ENCODE assay signal across 26 mouse cellular contexts in the genomic region with DNA sequence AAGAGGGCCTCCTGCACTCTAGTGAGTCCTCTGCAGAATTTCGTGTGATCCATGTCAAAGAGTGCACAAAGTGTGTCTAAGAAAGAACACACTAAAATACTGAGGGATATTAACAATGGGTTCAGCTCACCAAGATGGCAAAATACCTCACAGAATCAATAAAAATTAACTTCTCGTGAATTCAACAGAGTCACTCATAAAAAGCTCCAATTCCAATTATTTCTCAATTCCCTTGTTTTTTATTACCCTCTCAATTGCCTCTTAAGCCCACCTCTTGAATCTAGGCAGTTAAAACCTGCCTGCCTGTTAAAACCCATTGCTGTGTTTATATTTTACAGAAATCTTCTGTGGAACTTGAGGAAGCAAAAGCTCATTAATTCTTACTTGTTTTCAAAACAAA.
"Had no signal": no experiment of that assay in that cellular context is flagged by ENCODE, and none has a peak within 500 bp of the region (broad histone marks: within the 10 kb centered on the region; RNA-seq: fewer than 3 reads in every experiment).

No protein-coding gene starts in this region.

- H3K36me3 ChIP-seq: heart, embryonic 13.5 days; heart, embryonic 15.5 days; hindbrain, embryonic 13.5 days; hindbrain, embryonic 15.5 days; intestine, embryonic 15.5 days; liver, embryonic 13.5 days had no signal

- H3K9ac ChIP-seq: heart, embryonic 13.5 days; heart, embryonic 15.5 days; hindbrain, embryonic 13.5 days; hindbrain, embryonic 15.5 days; intestine, embryonic 15.5 days; liver, embryonic 13.5 days had no signal

- H3K4me1 ChIP-seq: heart, embryonic 13.5 days; heart, embryonic 15.5 days; hindbrain, embryonic 13.5 days; hindbrain, embryonic 15.5 days; intestine, embryonic 15.5 days; liver, embryonic 13.5 days had no signal

- DNase-seq: gastrocnemius, postnatal 14 days; gastrocnemius, postnatal 36 days; heart, adult 11 months; heart, adult 2 months; heart, postnatal 14 days; heart, postnatal 36 days; kidney, adult 18-20 months; kidney, adult 8-10 months; kidney, postnatal 10 days; kidney, postnatal 25 days; kidney, postnatal 4 days; layer of hippocampus, postnatal 36 days; left cerebral cortex, postnatal 4 days; liver; liver, embryonic 13.5 days had no signal

- H3K27ac ChIP-seq: heart, adult 2 months; heart, embryonic 13.5 days; heart, embryonic 15.5 days; hindbrain, embryonic 13.5 days; hindbrain, embryonic 15.5 days; hindbrain, postnatal 0 days; intestine, embryonic 15.5 days; layer of hippocampus, adult 2 months; liver, embryonic 13.5 days had no signal

- ATAC-seq: hindbrain, postnatal 0 days; inflammation-experienced regulatory T-cells, adult 6 months; intestine, embryonic 15.5 days; intestine, postnatal 0 days had no signal

- H3K27me3 ChIP-seq: heart, embryonic 13.5 days; heart, embryonic 15.5 days; hindbrain, embryonic 13.5 days; hindbrain, embryonic 15.5 days; intestine, embryonic 15.5 days; liver, embryonic 13.5 days had no signal

- H3K4me3 ChIP-seq: heart, adult 2 months; heart, embryonic 13.5 days; heart, embryonic 15.5 days; hindbrain, embryonic 13.5 days; hindbrain, embryonic 15.5 days; intestine, embryonic 15.5 days; layer of hippocampus, adult 2 months; liver, embryonic 13.5 days had no signal

- H3K9me3 ChIP-seq: heart, embryonic 13.5 days; heart, embryonic 15.5 days; hindbrain, embryonic 13.5 days; hindbrain, embryonic 15.5 days; intestine, embryonic 15.5 days; liver, embryonic 13.5 days had no signal

- H3K4me2 ChIP-seq: heart, embryonic 11.5 days; heart, embryonic 13.5 days; heart, embryonic 15.5 days; hindbrain, embryonic 13.5 days; hindbrain, embryonic 15.5 days; intestine, embryonic 15.5 days; liver, embryonic 11.5 days; liver, embryonic 13.5 days had no signal
